8 mouse cellular contexts compared by ENCODE assay signal in the genomic region with DNA sequence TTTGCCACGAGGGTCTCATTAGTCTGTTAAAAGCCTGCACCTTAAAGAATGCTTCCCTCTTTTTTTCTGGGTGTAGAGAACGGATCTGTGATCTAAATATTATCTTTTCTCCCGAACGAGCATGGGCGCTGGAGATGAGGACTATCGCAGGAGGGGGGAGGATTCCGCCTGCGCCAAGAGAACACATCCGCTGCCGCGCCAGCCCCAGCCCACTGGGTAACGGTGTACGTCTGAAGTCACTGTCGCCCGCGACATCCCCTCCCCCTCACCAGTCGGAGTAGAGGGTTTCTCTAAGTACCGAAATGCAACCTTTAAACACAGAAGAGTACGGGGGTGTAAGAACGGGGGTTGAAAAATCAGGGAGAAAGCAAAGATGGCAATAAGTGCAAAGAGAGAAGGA. TPM values are rescaled to one million over a fixed set of nuclear protein-coding genes. Genes with fewer than 3 reads are reported as not detected.
DNase-seq lines count a peak whose midpoint lies in the region; ATAC-seq and TF ChIP-seq lines count a peak whose summit lies in the region.

No protein-coding gene starts in this region.

- H3K36me3 ChIP-seq in C2C12 (ENCODE audit: control insufficient read depth, insufficient read depth): peaks cover 34% of the 10 kb centered on the region
- peaks cover 40% of the 10 kb centered on the region for H3K36me3 ChIP-seq in embryonic facial prominence, embryonic 10.5 days (replicated peaks)
- peaks cover 43% of the 10 kb centered on the region for H3K36me3 ChIP-seq in hindbrain, embryonic 10.5 days

- peaks cover 25% of the 10 kb centered on the region for H3K4me1 ChIP-seq in embryonic facial prominence, embryonic 10.5 days
- H3K4me1 ChIP-seq in hindbrain, embryonic 10.5 days (replicated peaks): peaks cover 28% of the 10 kb centered on the region
- H3K4me1 ChIP-seq in lung, adult 2 months (ENCODE audit: control insufficient read depth, insufficient read depth, low read length): peaks cover 9% of the 10 kb centered on the region

- H3K9me3 ChIP-seq in embryonic facial prominence, embryonic 10.5 days: no peaks in the 10 kb centered on the region; the same call in 1 of the 2 replicates
- H3K9me3 ChIP-seq in hindbrain, embryonic 10.5 days: no peaks in the 10 kb centered on the region

- ATAC-seq in monocyte, adult 5-6 weeks (replicated peaks; ENCODE audit: insufficient number of reproducible peaks, low FRiP score, low TSS enrichment, poor library complexity, severe bottlenecking): no peak

- H3K79me2 ChIP-seq in C2C12 (ENCODE audit: control insufficient read depth, insufficient read depth): peaks cover 64% of the 10 kb centered on the region

- peak; percentile 47 for DNase-seq in ZHBTc4 (ENCODE audit: low read depth, low spot score)
- DNase-seq in embryonic facial prominence, embryonic 10.5 days (ENCODE audit: low spot score): peak; percentile 39
- DNase-seq in hindbrain, embryonic 10.5 days (ENCODE audit: low spot score): no peak
- peak; percentile 30 for DNase-seq in layer of hippocampus, adult 9-10 months (ENCODE audit: low spot score)
- peak; percentile 22 for DNase-seq in lung, adult 2 months
- peak; percentile 83 to 85 for DNase-seq in right cerebral cortex, postnatal 10 days (ENCODE audit: low spot score in 2 of 2)

- peaks cover 53% of the 10 kb centered on the region for H3K79me3 ChIP-seq in C2C12 (ENCODE audit: low read depth)

- H3K27ac ChIP-seq in embryonic facial prominence, embryonic 10.5 days (replicated peaks): peak overlapping the region; percentile 96
- H3K27ac ChIP-seq in hindbrain, embryonic 10.5 days: peak overlapping the region; percentile 98

- TF ChIP-seq CTCF in C2C12 (IDR thresholded peaks at IDR 0.05; ENCODE audit: control insufficient read depth, insufficient read depth, insufficient read length): no peak
- TF ChIP-seq CTCF in lung, adult 2 months (IDR thresholded peaks at IDR 0.05; ENCODE audit: insufficient read depth, low read length): no peak

- H3ac ChIP-seq in C2C12 (ENCODE audit: control insufficient read depth, insufficient read length, low read depth): peak overlapping the region; percentile 93

- H3K4me3 ChIP-seq in C2C12 (ENCODE audit: insufficient read depth, poor library complexity, severe bottlenecking): peak overlapping the region; percentile 61
- peak overlapping the region; percentile 76 for H3K4me3 ChIP-seq in embryonic facial prominence, embryonic 10.5 days
- peak overlapping the region; percentile 74 for H3K4me3 ChIP-seq in hindbrain, embryonic 10.5 days
- peak overlapping the region; percentile 79 for H3K4me3 ChIP-seq in lung, adult 2 months (replicated peaks; ENCODE audit: extremely low read depth, low read depth, low read length)

- TF ChIP-seq POLR2A in lung, adult 2 months (IDR thresholded peaks at IDR 0.05; ENCODE audit: borderline replicate concordance, extremely low read depth, low read depth, low read length): no peak

- no peaks in the 10 kb centered on the region for H3K27me3 ChIP-seq in C2C12 (ENCODE audit: control insufficient read depth, insufficient read depth, insufficient read length)
- H3K27me3 ChIP-seq in embryonic facial prominence, embryonic 10.5 days (replicated peaks; ENCODE audit: low read depth, poor library complexity, severe bottlenecking): peaks cover 25% of the 10 kb centered on the region; the same call in 1 of the 2 replicates
- H3K27me3 ChIP-seq in hindbrain, embryonic 10.5 days (ENCODE audit: insufficient read depth, poor library complexity, severe bottlenecking): no peaks in the 10 kb centered on the region; the same call in 1 of the 2 replicates

- whole genome bisulfite sequencing in embryonic facial prominence, embryonic 10.5 days: 20% methylated on average over 20 of the region's 20 CpGs
- WGBS in hindbrain, embryonic 10.5 days: 15% methylated on average over 20 of the region's 20 CpGs
- WGBS in lung, adult 2 months: 31% methylated on average over 20 of the region's 20 CpGs

TF ChIP-seq in C2C12, 6 proteins besides CTCF, POLR2A, EP300 and RAD21:
- TF ChIP-seq FOSL1 (IDR thresholded peaks at IDR 0.05; ENCODE audit: insufficient read depth, low read length, poor library complexity, severe bottlenecking) (no peak), USF1 (IDR thresholded peaks at IDR 0.05; ENCODE audit: low read depth) (no peak), MYOG (IDR thresholded peaks at IDR 0.05; ENCODE audit: control insufficient read depth, extremely low read depth, insufficient read length) (no peak), MAX (IDR thresholded peaks at IDR 0.05) (no peak), CEBPB (IDR thresholded peaks at IDR 0.05; ENCODE audit: low read depth) (no peak), MYOD1 (IDR thresholded peaks at IDR 0.05; ENCODE audit: control insufficient read depth, insufficient read length, low read depth) (no peak)

RNA-seq across cellular contexts. Expression of gene Hcfc1, which starts 0.8 kb away (rescaled TPM):
- polyA plus RNA-seq in C2C12 (2012; fragmentation: generic; extraction: Trizol): 58.7 TPM
- 79.9 and 84.5 TPM in 2 replicates for polyA plus RNA-seq in embryonic facial prominence, embryonic 10.5 days (2016; fragmentation: Nextera tagmentation; extraction: Ambion mirVana)
- 77.2 and 77.7 TPM in 2 replicates for polyA plus RNA-seq in hindbrain, embryonic 10.5 days (2016; fragmentation: Nextera tagmentation; extraction: Ambion mirVana)
- polyA plus RNA-seq in lung, adult 2 months (2012; rRNA removed): 61.4 and 62.6 TPM in 2 replicates
- total RNA-seq in monocyte, adult 5-6 weeks (2017): 21.4 to 45.9 TPM (median 24.5 TPM) in 3 replicates

RNA-seq across cellular contexts. Expression of gene Renbp, which starts 34.7 kb away (rescaled TPM):
- 73.2 TPM for polyA plus RNA-seq in C2C12 (2012; fragmentation: generic; extraction: Trizol)
- 22.4 and 23.3 TPM in 2 replicates for polyA plus RNA-seq in embryonic facial prominence, embryonic 10.5 days (2016; fragmentation: Nextera tagmentation; extraction: Ambion mirVana)
- 20.6 and 25.8 TPM in 2 replicates for polyA plus RNA-seq in hindbrain, embryonic 10.5 days (2016; fragmentation: Nextera tagmentation; extraction: Ambion mirVana)
- 37.5 and 42.3 TPM in 2 replicates for polyA plus RNA-seq in lung, adult 2 months (2012; rRNA removed)
- total RNA-seq in monocyte, adult 5-6 weeks (2017): 15.9 to 27.6 TPM (median 20.8 TPM) in 3 replicates

RNA-seq across cellular contexts. Expression of gene Naa10, which starts 43.6 kb away (rescaled TPM):
- 165 TPM for polyA plus RNA-seq in C2C12 (2012; fragmentation: generic; extraction: Trizol)
- 169 and 181 TPM in 2 replicates for polyA plus RNA-seq in embryonic facial prominence, embryonic 10.5 days (2016; fragmentation: Nextera tagmentation; extraction: Ambion mirVana)
- 148 and 159 TPM in 2 replicates for polyA plus RNA-seq in hindbrain, embryonic 10.5 days (2016; fragmentation: Nextera tagmentation; extraction: Ambion mirVana)
- polyA plus RNA-seq in lung, adult 2 months (2012; rRNA removed): 33.3 and 42.6 TPM in 2 replicates
- total RNA-seq in monocyte, adult 5-6 weeks (2017): 32.0 to 50.3 TPM (median 42.9 TPM) in 3 replicates

RNA-seq across cellular contexts. Expression of gene Arhgap4, which starts 43.6 kb away (rescaled TPM):
- polyA plus RNA-seq in C2C12 (2012; fragmentation: generic; extraction: Trizol): 0.23 TPM
- 2.1 and 2.6 TPM in 2 replicates for polyA plus RNA-seq in embryonic facial prominence, embryonic 10.5 days (2016; fragmentation: Nextera tagmentation; extraction: Ambion mirVana)
- polyA plus RNA-seq in hindbrain, embryonic 10.5 days (2016; fragmentation: Nextera tagmentation; extraction: Ambion mirVana): 2.2 TPM in 2 replicates
- polyA plus RNA-seq in lung, adult 2 months (2012; rRNA removed): 27.8 and 39.0 TPM in 2 replicates
- 164 to 232 TPM (median 166 TPM) in 3 replicates for total RNA-seq in monocyte, adult 5-6 weeks (2017)

RNA-seq across cellular contexts. Expression of gene Irak1, which starts 58.4 kb away (rescaled TPM):
- 33.9 TPM for polyA plus RNA-seq in C2C12 (2012; fragmentation: generic; extraction: Trizol)
- polyA plus RNA-seq in embryonic facial prominence, embryonic 10.5 days (2016; fragmentation: Nextera tagmentation; extraction: Ambion mirVana): 54.0 and 62.2 TPM in 2 replicates
- 53.3 and 60.6 TPM in 2 replicates for polyA plus RNA-seq in hindbrain, embryonic 10.5 days (2016; fragmentation: Nextera tagmentation; extraction: Ambion mirVana)
- polyA plus RNA-seq in lung, adult 2 months (2012; rRNA removed): 152 and 177 TPM in 2 replicates
- total RNA-seq in monocyte, adult 5-6 weeks (2017): 44.2 to 65.0 TPM (median 58.3 TPM) in 3 replicates
